Mouse (Mus musculus) CD4-positive helper T cell, adult 2 months (primary cell): ENCODE measurements around the gene Mycn.

Experiments used
- DNase-seq: peaks from one replicate; pipeline ENCODE4 v3.0.0-alpha.2; 2012; ENCODE audit warnings: low read depth, missing footprints, low spot score

Mycn gene

GRCm38 (mm10) chr12:12924446-12924845 is 17.3 kb downstream of the Mycn start:
- DNase-seq = no peak

GRCm38 (mm10) chr12:12920166-12921157 is 21.3 kb downstream of the Mycn start:
- DNase-seq = no peak

DNA sequence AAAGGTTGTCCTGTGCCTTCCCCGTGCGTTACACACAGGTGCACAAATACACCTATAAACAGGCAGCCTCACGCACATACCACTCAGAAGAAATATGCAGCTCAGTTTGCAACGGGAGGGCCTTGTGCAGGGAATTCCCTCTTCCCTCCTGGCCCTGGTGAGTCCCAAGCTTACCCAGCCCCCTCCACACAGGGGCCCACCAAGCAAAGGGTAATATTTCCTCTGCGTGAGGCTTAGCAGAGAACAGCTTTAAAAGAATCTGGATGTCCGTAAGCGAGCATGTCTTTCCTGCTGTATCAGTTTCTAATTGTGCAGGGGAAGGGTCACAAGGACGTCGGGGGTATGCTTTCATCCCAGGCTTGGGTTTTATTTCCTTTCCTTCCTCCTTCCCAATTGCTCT is 25.4 kb downstream of the Mycn start:
- no peak for DNase-seq

- no peak for DNase-seq
Observed at GRCm38 (mm10) chr12:12910356-12910979, 31.2 kb downstream of the Mycn start.

DNA sequence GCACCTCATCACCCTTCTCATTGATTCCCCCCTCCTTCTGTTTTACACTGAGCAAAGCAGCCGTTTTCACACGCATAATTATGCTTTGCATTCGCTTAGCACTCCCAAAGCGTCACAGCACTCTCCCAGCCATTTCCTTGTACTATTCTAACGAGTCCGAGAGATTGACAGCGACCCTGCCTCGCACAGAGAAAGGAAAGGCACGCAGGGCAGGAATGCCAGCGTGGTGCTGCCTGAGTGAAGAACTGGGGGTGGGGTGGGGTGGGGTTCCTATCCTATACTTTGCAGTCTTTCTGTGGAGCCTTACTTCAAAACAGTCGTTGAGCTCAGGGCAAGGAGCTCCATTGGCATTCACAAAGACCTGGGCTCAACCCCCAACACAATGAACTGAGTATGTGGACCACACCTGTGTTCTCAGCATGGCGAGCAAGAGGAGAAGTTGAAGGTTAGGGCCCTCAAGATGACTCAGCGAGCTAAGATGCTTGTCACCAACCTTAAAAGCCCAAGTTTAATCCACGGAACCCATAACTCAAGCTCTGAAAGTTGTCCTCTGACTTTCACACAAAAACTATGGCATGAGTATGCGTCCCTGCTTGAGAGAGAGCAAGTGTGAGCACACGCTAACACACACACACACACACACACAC is 32.0 kb downstream of the Mycn start:
- no peak for DNase-seq

- DNase-seq = no peak
Observed at GRCm38 (mm10) chr12:12906771-12907170, 34.9 kb downstream of the Mycn start.

GRCm38 (mm10) chr12:12906321-12906720 is 35.4 kb downstream of the Mycn start:
- DNase-seq = no peak

DNA sequence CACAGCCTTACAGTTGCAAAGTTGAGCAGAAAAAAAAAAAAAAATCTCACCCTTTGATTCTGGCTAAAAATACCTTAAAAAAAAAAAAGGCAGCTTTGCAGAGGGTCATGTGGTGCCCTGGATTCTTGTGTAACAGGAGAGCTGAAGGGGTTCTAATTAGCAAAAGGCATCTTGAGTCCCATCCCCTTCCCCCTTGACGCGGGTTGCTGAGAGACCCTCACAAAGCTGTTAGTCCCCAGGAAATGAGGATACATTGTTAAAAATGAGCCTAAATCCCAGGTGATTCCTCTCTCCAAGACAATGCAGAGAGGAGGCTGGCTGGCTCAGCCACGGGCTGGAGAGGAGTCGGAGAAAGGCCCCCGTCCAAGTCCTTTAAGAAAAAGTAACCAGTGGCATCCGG is 36.6 kb downstream of the Mycn start:
- DNase-seq = no peak

GRCm38 (mm10) chr12:12904512-12904953 is 37.2 kb downstream of the Mycn start:
- DNase-seq = no peak

GRCm38 (mm10) chr12:12904086-12904485 is 37.6 kb downstream of the Mycn start:
- no peak for DNase-seq

DNA sequence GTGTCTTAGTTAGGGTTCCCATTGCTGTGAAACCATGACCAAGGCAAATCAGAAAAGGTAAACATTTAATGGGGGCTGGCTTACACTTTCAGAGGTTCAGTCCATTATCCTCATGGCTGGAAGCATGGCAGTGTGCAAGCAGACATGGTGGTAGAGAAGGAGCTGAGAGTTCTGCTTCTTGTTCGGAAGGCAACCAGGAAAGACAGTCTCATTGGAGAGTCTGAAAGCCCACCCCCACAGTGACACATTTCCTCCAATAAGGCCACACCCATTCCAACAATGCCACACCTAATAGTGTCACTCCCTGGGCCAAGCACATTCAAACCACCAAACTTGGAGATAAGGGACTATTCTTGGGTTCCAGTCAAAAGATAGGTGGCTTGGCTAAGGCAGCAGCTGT is 39.3 kb downstream of the Mycn start:
- no peak for DNase-seq

- DNase-seq = no peak
Observed at GRCm38 (mm10) chr12:12898356-12899126, 43.2 kb downstream of the Mycn start.

- no peak for DNase-seq
Observed at GRCm38 (mm10) chr12:12893986-12894385, 47.7 kb downstream of the Mycn start.

- DNase-seq = no peak
Observed at GRCm38 (mm10) chr12:12886191-12886889, 55.4 kb downstream of the Mycn start.
